Mouse (Mus musculus) embryonic facial prominence, embryonic 15.5 days (tissue): ENCODE measurements around the gene Hormad1. TPM values are rescaled to one million over a fixed set of nuclear protein-coding genes. Genes with fewer than 3 reads are reported as not detected.

Source experiments
- ATAC-seq: fragments of 200-750 bp; cut with Nextera tagmentation; 2 replicates; pipeline ENCODE4 v1.8.0; 2017; ENCODE audit warnings: low read depth, moderate TSS enrichment; ENCODE audit not compliant: insufficient number of reproducible peaks, low FRiP score, low TSS enrichment
- H3K27ac ChIP-seq: fragments of 300-500 bp; sonication (generic); replicated peaks from 2 replicates; pipeline ENCODE4 v1.5.1; 2015; ENCODE audit warnings: mild to moderate bottlenecking, inconsistent platforms
- H3K27me3 ChIP-seq: fragments of 300-500 bp; sonication (generic); 2 replicates; pipeline ENCODE4 v1.6.1; 2015; ENCODE audit warnings: inconsistent platforms
- H3K36me3 ChIP-seq: fragments of 300-500 bp; sonication (generic); 2 replicates; pipeline ENCODE4 v1.6.1; 2015; ENCODE audit warnings: mild to moderate bottlenecking, inconsistent platforms
- H3K4me1 ChIP-seq: fragments of 300-500 bp; sonication (generic); 2 replicates; pipeline ENCODE4 v1.6.1; 2015; ENCODE audit warnings: inconsistent platforms
- H3K4me2 ChIP-seq: fragments of 300-500 bp; sonication (generic); replicated peaks from 2 replicates; pipeline ENCODE4 v1.6.1; 2015; ENCODE audit warnings: mild to moderate bottlenecking, inconsistent platforms
- H3K4me3 ChIP-seq: fragments of 300-500 bp; sonication (generic); replicated peaks from 2 replicates; pipeline ENCODE4 v1.5.1; 2015; ENCODE audit warnings: mild to moderate bottlenecking, inconsistent platforms
- H3K9ac ChIP-seq: fragments of 300-500 bp; sonication (generic); 2 replicates; pipeline ENCODE4 v1.6.1; 2015; ENCODE audit warnings: inconsistent platforms
- H3K9me3 ChIP-seq: fragments of 300-500 bp; sonication (generic); replicated peaks from 2 replicates; pipeline ENCODE4 v1.6.1; 2016; ENCODE audit warnings: inconsistent platforms
- WGBS: fragments of 180-500 bp; shearing (Covaris S2); methylation state at CpG from one replicate; pipeline ENCODE4 v1.1.7; 2015; 5-methylcytosine and 5-hydroxymethylcytosine counted together
- polyA plus RNA-seq: library from polyadenylated mRNA; unstranded; fragments of >200 nt; fragmentation: Nextera tagmentation; extraction: Ambion mirVana; gene quantifications from 2 replicates; pipeline ENCODE4 v1.2.1, GENCODE M21; 2015

The Hormad1 gene
- polyA plus RNA-seq, 1 experiment from 2014 or later, result not detected

GRCm38 (mm10) chr3:95560738-95561137 is 1.3 kb downstream of the Hormad1 start:
- WGBS, result 95% methylated on average over 3 of the region's 3 CpGs
- H3K27ac ChIP-seq, result no peak overlapping the region
- H3K4me3 ChIP-seq, result no peak overlapping the region
- no peaks in the 10 kb centered on the region for H3K9me3 ChIP-seq
- no peaks in the 10 kb centered on the region for H3K27me3 ChIP-seq
- H3K9ac ChIP-seq, result no peak overlapping the region
- no peaks in the 10 kb centered on the region for H3K4me1 ChIP-seq
- no peaks in the 10 kb centered on the region for H3K36me3 ChIP-seq
- no peak overlapping the region for H3K4me2 ChIP-seq
- ATAC-seq, result no peak

- H3K36me3 ChIP-seq, result no peaks in the 10 kb centered on the region
- WGBS, result 47% methylated on average over 2 of the region's 2 CpGs
- ATAC-seq, result no peak
- no peak overlapping the region for H3K4me3 ChIP-seq
- H3K27ac ChIP-seq, result no peak overlapping the region
- H3K27me3 ChIP-seq, result no peaks in the 10 kb centered on the region
- H3K9ac ChIP-seq, result no peak overlapping the region
- no peak overlapping the region for H3K4me2 ChIP-seq
- no peaks in the 10 kb centered on the region for H3K9me3 ChIP-seq
- H3K4me1 ChIP-seq, result no peaks in the 10 kb centered on the region
These were observed 2.3 kb downstream of the Hormad1 start for GRCm38 (mm10) chr3:95561826-95562225.

GRCm38 (mm10) chr3:95569585-95569984 is 10.1 kb downstream of the Hormad1 start:
- Histone ChIP-seq H3K27me3 (no peaks in the 10 kb centered on the region), H3K4me2 (no peak overlapping the region), H3K9me3 (no peaks in the 10 kb centered on the region), H3K36me3 (no peaks in the 10 kb centered on the region), H3K9ac (no peak overlapping the region), H3K4me1 (no peaks in the 10 kb centered on the region), H3K27ac (no peak overlapping the region), H3K4me3 (no peak overlapping the region)
- no peak for ATAC-seq
- 82% methylated on average over 3 of the region's 3 CpGs for WGBS

GRCm38 (mm10) chr3:95587754-95588603 is 28.5 kb downstream of the Hormad1 start:
- no peaks in the 10 kb centered on the region for H3K9me3 ChIP-seq
- H3K4me2 ChIP-seq, result peak overlapping the region; percentile 70
- peak overlapping the region; percentile 60 for H3K4me3 ChIP-seq
- no peak overlapping the region for H3K9ac ChIP-seq
- no peak overlapping the region for H3K27ac ChIP-seq
- no peaks in the 10 kb centered on the region for H3K27me3 ChIP-seq
- no peak for ATAC-seq
- H3K36me3 ChIP-seq, result peaks cover 9% of the 10 kb centered on the region
- H3K4me1 ChIP-seq, result peaks cover 7% of the 10 kb centered on the region; the same call in 1 of the 2 replicates
- WGBS, result 53% methylated on average over 8 of the region's 8 CpGs

GRCm38 (mm10) chr3:95588604-95589086 is 29.2 kb downstream of the Hormad1 start, which contains the start of gene Golph3l:
Gene Golph3l (plus strand): TSS chr3:95588934.
- H3K4me3 ChIP-seq, result peak within 1 kb of the TSS; percentile 60
- 0% methylated on average over 12 of the region's 12 CpGs for WGBS
- peak within 1 kb of the TSS; percentile 70 for H3K4me2 ChIP-seq
- no peaks in the 10 kb centered on the region for H3K9me3 ChIP-seq
- peak; percentile 100 for ATAC-seq
- H3K9ac ChIP-seq, result peak within 1 kb of the TSS; percentile 31
- peak within 1 kb of the TSS; percentile 56; the same call in 1 of the 2 replicates for H3K27ac ChIP-seq
- no peaks in the 10 kb centered on the region for H3K27me3 ChIP-seq
- peaks cover 12% of the 10 kb centered on the region for H3K36me3 ChIP-seq
- peaks cover 7% of the 10 kb centered on the region; the same call in 1 of the 2 replicates for H3K4me1 ChIP-seq

- H3K27ac ChIP-seq, result no peak overlapping the region
- no peak overlapping the region for H3K4me3 ChIP-seq
- no peaks in the 10 kb centered on the region for H3K27me3 ChIP-seq
- H3K4me2 ChIP-seq, result no peak overlapping the region
- no peak for ATAC-seq
- no peaks in the 10 kb centered on the region for H3K4me1 ChIP-seq
- H3K9me3 ChIP-seq, result no peaks in the 10 kb centered on the region
- H3K9ac ChIP-seq, result no peak overlapping the region
- peaks cover 18% of the 10 kb centered on the region for H3K36me3 ChIP-seq
These were observed 39.3 kb downstream of the Hormad1 start for GRCm38 (mm10) chr3:95598734-95599133.

- Histone ChIP-seq H3K9ac (no peak overlapping the region), H3K4me3 (no peak overlapping the region), H3K36me3 (peaks cover 22% of the 10 kb centered on the region), H3K9me3 (no peaks in the 10 kb centered on the region), H3K4me1 (no peaks in the 10 kb centered on the region), H3K4me2 (no peak overlapping the region), H3K27ac (no peak overlapping the region), H3K27me3 (no peaks in the 10 kb centered on the region)
- WGBS, result 79% methylated on average over 3 of the region's 3 CpGs
- no peak for ATAC-seq
These were observed 41.8 kb downstream of the Hormad1 start for GRCm38 (mm10) chr3:95601287-95601686.

GRCm38 (mm10) chr3:95606096-95606495 is 46.6 kb downstream of the Hormad1 start:
- ATAC-seq, result no peak
- no peaks in the 10 kb centered on the region for H3K27me3 ChIP-seq
- no peaks in the 10 kb centered on the region for H3K9me3 ChIP-seq
- no peak overlapping the region for H3K4me3 ChIP-seq
- no peak overlapping the region for H3K9ac ChIP-seq
- H3K4me2 ChIP-seq, result no peak overlapping the region
- H3K4me1 ChIP-seq, result no peaks in the 10 kb centered on the region
- peaks cover 46% of the 10 kb centered on the region for H3K36me3 ChIP-seq
- no peak overlapping the region for H3K27ac ChIP-seq
- WGBS, result 83% methylated on average over 3 of the region's 3 CpGs

GRCm38 (mm10) chr3:95609195-95609594 is 49.7 kb downstream of the Hormad1 start:
- no peak overlapping the region for H3K4me3 ChIP-seq
- no peak overlapping the region for H3K27ac ChIP-seq
- no peak overlapping the region for H3K9ac ChIP-seq
- H3K36me3 ChIP-seq, result peaks cover 46% of the 10 kb centered on the region
- no peak for ATAC-seq
- H3K4me2 ChIP-seq, result no peak overlapping the region
- no peaks in the 10 kb centered on the region for H3K4me1 ChIP-seq
- WGBS, result 71% methylated on average over 3 of the region's 3 CpGs
- H3K27me3 ChIP-seq, result no peaks in the 10 kb centered on the region
- no peaks in the 10 kb centered on the region for H3K9me3 ChIP-seq

- 95% methylated on average over 1 of the region's 1 CpGs for WGBS
These were observed 54.5 kb downstream of the Hormad1 start for GRCm38 (mm10) chr3:95613996-95614395.

GRCm38 (mm10) chr3:95618511-95618910 is 59.0 kb downstream of the Hormad1 start:
- H3K4me2 ChIP-seq, result no peak overlapping the region
- 49% methylated on average over 1 of the region's 1 CpGs for WGBS
- H3K27me3 ChIP-seq, result no peaks in the 10 kb centered on the region
- no peak for ATAC-seq
- peaks cover 44% of the 10 kb centered on the region for H3K36me3 ChIP-seq
- 0 out of 2 replicates have a peak, but pooled peaks cover under 1% of the 10 kb centered on the region for H3K4me1 ChIP-seq
- no peaks in the 10 kb centered on the region for H3K9me3 ChIP-seq
- no peak overlapping the region for H3K9ac ChIP-seq
- no peak overlapping the region for H3K27ac ChIP-seq
- H3K4me3 ChIP-seq, result no peak overlapping the region

More at GRCm38 (mm10) chr3:95613996-95614395, 54.5 kb downstream of the Hormad1 start:
- Histone ChIP-seq H3K4me3 (no peak overlapping the region), H3K9me3 (no peaks in the 10 kb centered on the region), H3K4me2 (no peak overlapping the region), H3K27me3 (no peaks in the 10 kb centered on the region), H3K9ac (no peak overlapping the region), H3K4me1 (no peaks in the 10 kb centered on the region), H3K36me3 (peaks cover 50% of the 10 kb centered on the region), H3K27ac (no peak overlapping the region)
- no peak for ATAC-seq
